Mouse (Mus musculus): ENCODE data around the gene Slc27a4.

Slc27a4 gene

GRCm38 (mm10) chr2:29820025-29820817 is 17.8 kb downstream of the Slc27a4 start, which contains the start of gene Urm1:
TSS of gene Urm1 (plus strand) at chr2:29820075.
- DNase-seq: peak; percentile 50 to 58

DNA sequence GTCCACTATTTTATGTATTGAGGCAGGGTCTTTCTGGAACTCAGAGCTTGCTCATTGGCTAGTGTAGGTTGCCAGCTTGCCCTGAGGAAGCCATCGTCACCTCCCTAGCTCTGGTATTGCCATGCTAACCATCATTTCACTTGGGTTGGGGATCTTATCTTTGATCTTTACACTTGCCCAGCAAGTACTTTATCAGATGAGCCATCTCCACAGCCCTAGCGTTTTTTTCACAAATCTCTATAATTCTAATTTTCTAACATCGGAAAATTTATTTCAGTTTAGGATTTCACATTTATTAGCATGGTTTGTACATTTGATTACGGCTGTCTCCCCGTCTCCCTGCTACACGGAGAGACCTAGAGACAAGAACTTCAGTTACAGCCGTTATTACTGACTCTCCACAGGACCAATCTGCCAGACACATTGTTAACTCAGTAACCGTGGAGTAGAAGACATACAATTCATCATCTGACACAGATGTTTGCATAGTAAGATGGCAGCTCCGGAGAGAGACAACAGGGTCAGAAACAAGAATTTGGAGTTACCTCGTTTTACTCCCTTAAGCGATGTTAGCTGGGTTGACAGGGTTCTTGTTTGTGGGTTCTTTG is 24.0 kb downstream of the Slc27a4 start:
- DNase-seq: no peak

DNA sequence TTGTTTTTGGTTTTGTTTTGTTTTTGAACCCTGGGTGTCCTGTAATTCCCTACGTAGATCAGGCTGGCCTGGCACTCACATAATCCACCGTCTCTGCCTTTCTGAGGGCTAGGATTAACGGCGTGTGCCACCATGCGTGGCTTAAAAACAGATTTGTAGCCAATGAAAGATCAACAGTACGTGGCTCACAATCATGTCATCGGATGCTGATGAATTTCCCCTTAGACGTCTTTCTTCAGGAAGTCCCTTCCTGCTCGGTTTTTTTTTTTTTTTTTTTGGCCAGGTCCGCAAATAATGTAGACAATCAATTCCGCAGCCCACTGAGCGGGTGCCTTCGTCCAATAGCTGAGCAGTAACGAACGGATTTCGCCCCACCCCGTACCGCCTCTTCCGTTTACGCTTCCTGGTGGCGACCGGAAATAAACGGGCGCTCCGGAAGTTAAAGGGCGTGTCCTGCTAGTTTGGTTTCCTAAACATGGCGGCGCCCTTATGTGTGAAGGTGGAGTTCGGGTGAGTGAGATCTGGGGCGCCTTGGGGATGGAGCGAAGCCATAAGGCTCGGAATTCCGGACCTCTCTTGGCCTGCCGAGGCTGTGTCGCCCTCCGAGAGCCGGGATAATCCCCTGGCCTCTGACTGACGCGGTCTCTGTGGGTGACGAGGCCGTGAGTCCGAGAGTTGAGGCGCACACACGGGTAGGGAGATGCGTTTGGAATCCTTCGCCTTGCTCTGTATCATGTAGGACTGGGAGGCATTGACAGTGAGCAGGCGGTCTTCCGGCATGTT is 24.7 kb downstream of the Slc27a4 start:
- DNase-seq: peak; percentile 97 to 98

DNA sequence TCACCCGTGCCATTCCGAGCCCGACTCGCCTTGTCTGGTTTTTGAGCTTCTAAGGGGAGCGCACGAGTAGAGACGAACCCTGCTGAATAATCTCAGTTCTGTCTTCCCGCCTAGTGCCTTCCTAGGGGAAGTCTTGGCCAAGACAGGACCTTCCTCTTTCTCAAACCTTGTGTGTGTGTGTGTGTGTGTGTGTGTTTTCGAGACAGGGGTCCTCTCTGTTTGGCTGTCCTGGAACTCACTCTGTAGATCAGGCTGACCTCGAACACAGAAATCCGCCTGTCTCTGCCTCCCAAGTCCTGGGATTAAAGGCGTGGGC is 25.2 kb downstream of the Slc27a4 start:
- DNase-seq: no peak

GRCm38 (mm10) chr2:29831106-29831505 is 28.7 kb downstream of the Slc27a4 start:
- no peak for DNase-seq

DNA sequence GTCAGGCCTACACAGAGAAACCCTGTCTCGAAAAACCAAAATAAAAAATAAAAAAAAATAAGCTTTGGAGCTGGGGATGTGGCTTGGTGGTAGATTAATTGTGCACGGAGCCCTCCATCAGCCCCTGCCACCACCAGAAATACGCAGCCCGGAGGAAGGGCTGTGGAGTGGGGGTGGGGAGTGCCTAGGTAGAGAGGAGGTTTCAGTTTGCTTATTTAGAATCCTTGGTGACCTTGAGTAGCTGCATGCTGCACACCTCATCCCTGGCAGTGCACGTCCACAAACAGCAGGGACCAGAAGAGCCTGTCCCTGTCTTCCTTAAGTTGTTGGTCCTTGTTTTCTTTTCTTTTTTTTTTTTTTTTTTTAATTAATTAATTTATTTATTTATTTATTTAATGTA is 31.4 kb downstream of the Slc27a4 start:
- DNase-seq: no peak

DNA sequence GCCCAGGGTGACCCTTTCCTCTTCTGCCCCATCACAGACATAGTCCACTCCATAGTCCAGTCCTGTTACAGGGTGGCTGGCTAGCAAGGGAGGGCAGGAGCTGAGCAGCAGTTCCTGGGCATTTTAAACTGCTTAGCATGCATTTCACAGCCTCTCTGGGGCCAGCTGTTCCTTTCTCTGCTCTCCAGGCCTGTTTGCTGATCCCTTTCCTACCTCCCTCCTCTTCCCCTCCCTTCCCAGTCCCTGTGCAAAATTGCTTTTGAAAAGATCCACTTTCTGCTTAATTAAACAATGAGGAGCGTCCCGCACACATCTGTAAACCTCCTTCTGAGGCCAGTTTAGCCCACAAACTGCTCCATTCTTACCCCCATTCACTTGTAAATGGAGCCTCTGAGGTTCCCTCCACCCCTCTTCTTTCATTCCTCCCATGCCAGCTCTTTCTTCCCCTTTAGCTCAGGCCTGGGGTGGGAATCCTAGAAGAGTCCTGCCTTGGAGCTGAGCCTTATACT is 33.0 kb downstream of the Slc27a4 start:
- no peak for DNase-seq

DNA sequence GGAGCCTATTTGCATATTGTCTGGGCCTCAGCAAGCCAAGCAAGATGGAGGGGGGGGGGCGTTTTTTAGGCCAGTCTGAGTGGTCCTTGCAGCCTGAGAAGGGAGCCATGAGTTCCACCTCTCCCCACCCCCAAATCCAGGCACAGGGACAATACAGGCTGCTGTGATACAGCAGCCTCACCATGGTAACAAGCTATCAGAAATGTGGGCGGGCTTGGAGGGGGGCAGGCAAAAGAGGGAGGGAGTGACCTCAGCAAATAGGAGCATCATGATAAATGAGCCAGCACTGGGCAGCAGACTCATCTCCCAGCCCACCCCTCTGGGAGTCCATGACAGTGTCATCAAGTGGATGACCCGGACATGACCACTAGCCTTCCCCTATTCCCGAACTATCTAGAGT is 37.0 kb downstream of the Slc27a4 start:
- DNase-seq: no peak

DNA sequence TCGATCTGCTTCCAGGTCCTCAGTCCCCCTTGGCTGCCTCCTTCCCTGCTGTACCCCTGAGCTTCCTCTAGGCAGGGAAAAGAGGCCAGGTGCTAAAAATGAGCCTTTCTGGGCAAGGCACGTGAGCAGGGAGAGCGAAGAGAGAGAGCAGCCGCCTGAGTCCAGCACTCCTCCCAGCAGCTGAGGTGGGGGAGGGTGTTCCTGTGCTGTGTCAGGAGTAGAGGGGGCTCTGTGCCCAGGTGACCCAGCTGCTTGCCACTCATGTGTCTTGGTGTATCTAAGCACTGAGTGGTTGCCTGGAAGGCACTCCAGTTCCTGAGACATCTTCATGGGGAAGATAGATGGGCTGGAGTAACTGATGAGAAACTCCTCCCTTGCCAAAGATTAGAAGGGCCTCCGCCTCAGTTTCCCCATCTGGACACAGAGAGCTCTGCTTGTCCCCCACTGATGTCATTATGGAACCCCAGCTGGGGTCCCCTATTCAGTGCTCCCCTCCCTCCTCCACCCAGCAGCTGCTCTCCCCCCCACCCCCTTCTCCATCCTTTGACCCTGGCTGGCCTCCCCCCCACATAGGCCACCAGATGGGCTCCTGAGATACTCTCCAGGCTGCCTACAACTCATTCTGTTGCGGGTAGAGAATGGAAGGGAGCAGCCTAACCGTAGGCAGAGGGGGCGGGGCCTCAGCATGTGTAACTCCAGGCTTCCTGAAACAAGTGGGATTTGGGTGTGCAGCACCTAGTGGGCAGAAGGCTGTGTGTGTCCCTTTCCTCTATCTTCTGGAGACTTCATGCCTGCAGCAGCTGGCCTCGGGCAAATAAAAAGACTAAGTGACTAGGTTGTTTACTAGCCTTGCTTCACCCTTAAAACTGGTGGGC is 41.0 kb downstream of the Slc27a4 start:
- no peak for DNase-seq

DNA sequence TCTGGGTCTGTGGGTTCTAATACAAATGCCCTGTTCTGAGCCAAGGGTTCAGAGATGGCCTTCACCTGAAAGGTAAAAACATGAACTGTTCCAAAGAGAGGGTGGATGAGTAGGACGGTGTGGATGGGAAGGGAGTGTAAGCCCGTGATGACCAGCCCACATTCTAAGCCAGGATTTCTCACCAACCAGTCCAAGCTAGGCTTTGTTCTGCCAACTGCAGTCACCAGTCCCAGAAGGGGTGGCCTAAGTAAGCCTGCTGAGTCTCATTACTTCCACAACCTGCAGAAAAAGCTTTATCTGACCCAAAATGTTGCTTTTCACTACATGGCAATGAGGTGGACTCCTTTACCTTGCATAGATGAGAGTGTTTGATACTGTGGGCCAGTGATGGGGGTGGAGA is 41.7 kb downstream of the Slc27a4 start:
- no peak for DNase-seq

DNA sequence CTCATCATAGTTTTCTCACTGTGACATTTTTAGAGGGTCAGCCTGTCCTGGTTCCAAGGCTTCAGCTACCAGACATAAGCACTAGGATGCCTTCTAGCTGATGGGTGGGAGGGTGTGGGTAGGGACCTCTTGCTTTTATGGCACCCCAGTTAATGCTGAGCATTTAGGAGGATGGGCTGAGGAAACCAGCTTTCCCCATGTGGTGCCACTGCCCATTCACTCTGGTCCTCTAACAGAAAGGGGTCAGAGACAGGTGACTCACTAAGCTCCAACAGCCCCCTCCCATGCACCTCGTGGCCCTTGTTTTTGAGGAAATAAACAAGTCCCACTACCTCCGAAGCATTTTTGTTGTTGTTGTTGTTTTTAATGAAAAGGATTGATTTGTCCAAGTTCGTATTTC is 42.2 kb downstream of the Slc27a4 start:
- DNase-seq: no peak

DNA sequence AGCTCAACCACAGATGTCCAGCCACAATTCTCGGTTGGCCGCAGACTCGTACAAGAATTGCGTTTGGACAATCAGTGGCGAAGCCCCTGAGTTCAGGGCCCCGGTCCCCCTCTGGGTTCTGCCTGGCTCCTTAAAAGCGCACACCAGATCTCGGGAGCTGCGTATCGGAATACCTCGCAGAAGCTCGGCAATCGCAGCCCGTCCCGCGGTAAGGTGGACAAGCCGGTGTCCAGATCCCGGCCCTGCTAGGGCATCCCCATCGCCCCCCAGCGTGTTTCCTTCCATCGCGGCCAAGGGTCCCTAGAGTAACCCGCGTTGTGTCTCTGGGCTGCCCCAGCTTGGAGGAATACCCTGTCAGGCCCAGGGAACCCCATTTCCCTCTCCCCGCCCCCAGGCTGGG is 43.2 kb downstream of the Slc27a4 start:
- no peak for DNase-seq

DNA sequence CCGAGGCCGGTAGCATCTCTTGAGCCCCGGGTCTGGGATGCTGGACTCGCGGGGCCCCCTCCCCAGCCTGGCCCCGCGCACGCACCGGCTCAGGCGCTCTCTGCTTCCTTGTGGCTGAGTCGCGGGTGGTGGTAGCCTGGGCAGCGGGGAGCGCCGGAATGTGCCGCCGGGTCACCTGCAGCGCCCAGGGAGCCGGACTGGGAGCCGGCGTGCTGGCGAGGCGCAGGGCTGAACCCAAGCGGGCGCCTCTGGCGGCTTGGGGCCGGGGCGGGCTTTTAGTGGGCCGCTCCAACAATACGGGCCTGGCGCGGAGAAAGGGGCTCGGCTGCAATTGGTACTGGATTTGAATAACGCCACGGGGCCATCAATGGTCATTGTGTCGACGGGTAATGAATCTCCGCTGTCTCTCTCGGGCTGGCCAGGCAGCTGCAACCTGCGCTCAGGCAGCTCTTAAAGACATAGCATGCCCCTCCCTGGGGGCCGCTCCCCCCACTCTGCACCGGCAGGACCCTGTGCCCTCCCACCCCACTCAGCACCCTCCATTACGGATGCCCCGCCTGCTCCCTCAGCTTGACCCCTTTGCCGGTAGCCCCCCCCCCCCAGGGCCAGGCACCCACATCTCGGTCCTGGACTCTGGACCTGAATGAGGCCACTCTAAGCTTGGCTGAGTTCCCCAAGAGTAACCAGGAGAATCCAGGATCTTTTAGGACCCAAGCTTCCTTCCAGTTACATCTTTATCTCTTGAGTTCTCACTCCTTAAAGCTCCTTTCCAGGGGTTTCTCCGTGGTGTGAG is 43.8 kb downstream of the Slc27a4 start:
- no peak for DNase-seq

DNA sequence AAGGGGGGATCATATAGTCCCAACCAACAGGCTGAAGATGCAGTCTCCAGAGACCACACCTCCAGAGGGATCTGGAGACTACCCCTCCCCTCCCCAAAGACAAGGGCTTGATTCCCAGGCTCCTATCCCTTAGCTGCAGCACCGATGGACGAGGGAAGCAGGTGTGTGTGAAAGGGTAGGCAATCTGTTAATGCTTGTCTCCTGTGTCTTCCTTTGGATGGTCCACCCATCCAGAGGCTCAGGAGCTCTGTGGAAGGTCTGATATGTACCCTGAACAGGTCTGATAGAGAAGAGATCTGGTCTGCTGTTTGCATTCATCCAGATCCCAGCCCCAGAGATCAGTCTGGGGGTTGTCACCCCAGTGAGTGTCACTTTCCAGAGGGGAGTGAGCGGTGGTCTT is 44.5 kb downstream of the Slc27a4 start:
- no peak for DNase-seq

GRCm38 (mm10) chr2:29849041-29849440 is 46.6 kb downstream of the Slc27a4 start:
- no peak for DNase-seq

- no peak for DNase-seq
Measured at GRCm38 (mm10) chr2:29849841-29850480, 47.5 kb downstream of the Slc27a4 start.

DNA sequence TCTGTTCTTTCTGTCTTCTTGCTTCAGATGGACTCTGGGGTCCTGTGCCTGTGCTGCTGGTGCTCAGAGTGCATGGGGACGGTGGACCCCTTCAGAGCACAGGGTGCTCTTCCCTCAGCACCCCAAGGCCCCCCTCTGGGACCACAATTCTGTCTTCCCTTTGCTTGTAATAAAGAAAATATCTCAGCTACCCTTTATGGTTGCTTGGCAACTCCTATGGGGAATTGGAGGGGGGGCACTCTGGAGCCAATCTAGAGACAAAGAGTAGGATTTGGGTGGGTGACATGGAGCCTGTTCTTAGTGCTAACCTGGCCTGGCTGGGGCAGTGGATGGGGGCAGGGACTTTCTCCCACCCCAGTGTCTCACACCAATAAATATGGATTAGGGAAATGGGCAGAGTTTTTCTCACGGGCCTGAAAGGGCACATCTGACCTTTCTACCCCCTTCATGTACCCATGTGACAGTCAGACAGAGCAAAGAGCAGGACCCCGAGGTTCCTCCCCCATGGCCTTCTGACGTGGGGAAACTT is 50.6 kb downstream of the Slc27a4 start:
- DNase-seq: no peak

DNA sequence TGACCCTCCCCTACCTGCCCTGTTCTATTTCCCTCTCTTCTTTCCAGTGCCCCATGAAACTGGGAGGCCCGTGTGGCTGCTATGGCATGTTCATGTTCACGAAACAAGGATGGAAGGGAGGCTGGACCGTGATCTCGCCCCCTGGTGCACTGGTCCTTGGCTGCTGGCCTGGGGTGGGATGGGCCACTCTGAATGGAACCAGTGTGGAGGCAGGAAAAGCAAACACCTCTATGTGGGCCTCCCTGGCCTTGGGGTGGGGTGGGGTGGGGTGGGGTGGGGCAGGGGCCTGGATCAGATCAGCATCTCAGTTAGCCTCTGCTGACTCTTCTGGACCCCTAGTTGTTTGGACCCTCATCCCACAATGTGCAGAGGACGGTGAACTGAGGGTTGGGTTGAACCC is 51.3 kb downstream of the Slc27a4 start:
- DNase-seq: no peak

- no peak for DNase-seq
Measured at GRCm38 (mm10) chr2:29855585-29856210, 53.3 kb downstream of the Slc27a4 start.

- DNase-seq: no peak
Measured at GRCm38 (mm10) chr2:29856451-29857260, 54.2 kb downstream of the Slc27a4 start.

All from lung, adult 18-20 months (tissue).